Mouse (Mus musculus): ENCODE results near the gene Ggt5.

DNA sequence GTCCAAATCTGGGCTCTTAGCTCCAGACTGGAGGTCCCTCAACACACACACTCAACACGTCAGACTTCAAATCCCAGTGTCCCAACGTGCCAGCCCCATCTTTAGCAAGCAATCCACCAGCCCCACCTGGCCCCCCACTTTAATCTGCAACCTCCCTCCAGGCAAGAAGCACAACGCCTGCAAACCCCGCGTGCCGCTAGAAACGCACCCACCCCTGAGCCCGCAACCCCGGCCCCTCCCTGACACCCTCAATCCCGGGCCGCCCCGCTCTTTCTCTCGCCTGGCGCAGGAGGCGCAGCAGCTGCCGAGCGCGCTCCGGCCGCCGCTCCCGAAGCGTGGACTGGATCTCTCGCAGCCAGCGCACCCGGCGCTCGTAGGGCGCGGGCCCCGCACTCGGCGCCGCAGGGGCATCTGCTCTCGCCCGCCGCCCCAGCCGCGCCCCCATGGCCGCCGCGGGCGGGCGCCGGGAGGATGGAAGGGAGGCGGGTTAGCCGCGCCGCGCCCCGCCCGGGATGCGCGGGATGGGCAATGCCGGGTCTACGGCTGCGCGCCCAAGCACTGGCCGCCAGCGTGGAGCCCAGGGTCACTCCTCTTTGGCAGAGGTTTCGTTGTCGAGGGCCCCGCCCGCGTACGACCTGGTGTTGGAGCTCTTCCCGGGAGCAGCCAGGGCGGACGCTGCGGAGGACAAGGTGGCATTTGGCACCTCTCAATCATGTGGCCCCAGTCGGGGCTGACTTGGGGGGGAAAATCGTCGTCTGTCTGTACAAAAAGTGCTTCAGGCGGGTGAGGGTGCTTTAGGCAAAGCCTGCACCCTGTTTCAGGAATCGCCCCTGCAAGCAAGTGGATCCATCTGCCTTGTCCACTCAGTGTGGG, 29.2 kb upstream of the Ggt5 start, which contains the start of gene Lrrc75b:
- no peak for TF ChIP-seq CTCF (IDR thresholded peaks at IDR 0.05; ENCODE audit: control insufficient read depth, insufficient read depth, low read length)
- TF ChIP-seq POLR2A (IDR thresholded peaks at IDR 0.05; ENCODE audit: borderline replicate concordance, control insufficient read depth, low read depth, low read length): peak; percentile 5; the same call in 1 of the 2 replicates

Measured in bone marrow, adult 2 months (tissue).